Mouse (Mus musculus): ENCODE data around the gene Atp2a2.

GRCm38 (mm10) chr5:122447857-122448256 lies 54.2 kb downstream of the Atp2a2 start:
- TF ChIP-seq CTCF (conservative IDR thresholded peaks at IDR 0.05; ENCODE audit: low read length), result no peak
- TF ChIP-seq POU5F1 (IDR thresholded peaks at IDR 0.05; ENCODE audit: borderline replicate concordance, low read length), result no peak

Data from E14TG2a.4 (cell line).